Mouse (Mus musculus) brain, embryonic 14.5 days (tissue): ENCODE results near the gene Hist1h3c.

Source experiments
- CTCF ChIP-seq: fragments of 200-500 bp; IDR thresholded peaks from 2 replicates; pipeline ENCODE4 v1.5.1; 2012; ENCODE audit warnings: inconsistent platforms, mild to moderate bottlenecking, moderate library complexity, borderline replicate concordance; ENCODE audit not compliant: insufficient read depth, insufficient read length; ENCODE audit errors: extremely low read depth
- POLR2A ChIP-seq: fragments of 200-500 bp; IDR thresholded peaks from 2 replicates; pipeline ENCODE4 v1.6.1; 2012; ENCODE audit warnings: mild to moderate bottlenecking, inconsistent platforms, borderline replicate concordance; ENCODE audit not compliant: poor library complexity, insufficient read depth, insufficient read length, severe bottlenecking; ENCODE audit errors: extremely low read depth

DNA sequence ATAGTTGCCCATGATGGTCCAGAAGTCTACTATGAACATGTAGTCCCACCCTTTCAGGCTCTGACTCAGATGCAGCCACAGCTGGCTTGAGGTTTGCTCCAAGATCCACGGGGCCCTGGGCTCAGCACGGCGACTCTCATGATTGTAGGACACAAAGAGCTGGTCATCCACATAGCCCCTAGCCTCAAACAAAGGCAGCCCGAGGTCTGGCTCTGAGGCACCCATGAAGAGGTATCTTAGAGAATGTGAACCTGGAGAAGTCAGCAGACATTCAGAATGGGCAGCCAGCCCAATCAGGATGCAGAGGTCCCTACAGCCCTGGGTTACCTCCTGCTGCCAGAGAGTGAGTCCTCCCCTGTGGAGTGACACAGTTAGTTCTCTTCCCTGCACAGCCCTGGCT is 37.4 kb downstream of the Hist1h3c start:
- TF ChIP-seq POLR2A, result no peak
- no peak for TF ChIP-seq CTCF
